Mouse (Mus musculus): ENCODE data around the gene Lmntd1.

The Lmntd1 gene

DNA sequence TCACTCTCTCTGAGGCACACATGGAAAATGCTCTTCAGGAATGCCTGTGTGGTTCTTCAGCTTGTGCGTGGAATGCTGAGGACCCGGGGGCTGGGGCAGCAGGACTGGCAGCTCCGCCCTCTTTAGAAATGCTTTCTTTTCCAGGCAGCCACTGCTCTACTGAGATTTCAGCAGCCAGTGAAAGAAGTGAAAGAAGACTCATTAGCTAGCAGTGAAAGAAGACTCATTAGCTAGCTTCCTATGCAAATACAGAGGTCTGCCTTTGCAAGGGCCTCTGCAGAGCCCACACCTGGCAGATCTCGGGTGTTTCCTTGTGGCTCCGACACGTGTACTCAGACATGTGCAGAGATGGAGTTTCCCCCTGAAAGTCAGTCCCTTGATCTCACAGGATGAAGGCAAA lies 234.9 kb downstream of the Lmntd1 start:
- no peak for DNase-seq (ENCODE audit: low spot score)

GRCm38 (mm10) chr6:145378689-145379088 lies 235.4 kb downstream of the Lmntd1 start:
- DNase-seq (ENCODE audit: low spot score): no peak

- no peak for DNase-seq (ENCODE audit: low spot score)
These were observed 239.7 kb downstream of the Lmntd1 start for GRCm38 (mm10) chr6:145374372-145374771.

GRCm38 (mm10) chr6:145373712-145374221 lies 240.4 kb downstream of the Lmntd1 start:
- DNase-seq (ENCODE audit: low spot score): no peak

GRCm38 (mm10) chr6:145372066-145372465 lies 242.1 kb downstream of the Lmntd1 start:
- peak; percentile 43 for DNase-seq (ENCODE audit: low spot score)

- no peak for DNase-seq (ENCODE audit: low spot score)
These were observed 242.5 kb downstream of the Lmntd1 start for GRCm38 (mm10) chr6:145371586-145371985.

- no peak for DNase-seq (ENCODE audit: low spot score)
These were observed 243.8 kb downstream of the Lmntd1 start for GRCm38 (mm10) chr6:145370302-145370701.

DNA sequence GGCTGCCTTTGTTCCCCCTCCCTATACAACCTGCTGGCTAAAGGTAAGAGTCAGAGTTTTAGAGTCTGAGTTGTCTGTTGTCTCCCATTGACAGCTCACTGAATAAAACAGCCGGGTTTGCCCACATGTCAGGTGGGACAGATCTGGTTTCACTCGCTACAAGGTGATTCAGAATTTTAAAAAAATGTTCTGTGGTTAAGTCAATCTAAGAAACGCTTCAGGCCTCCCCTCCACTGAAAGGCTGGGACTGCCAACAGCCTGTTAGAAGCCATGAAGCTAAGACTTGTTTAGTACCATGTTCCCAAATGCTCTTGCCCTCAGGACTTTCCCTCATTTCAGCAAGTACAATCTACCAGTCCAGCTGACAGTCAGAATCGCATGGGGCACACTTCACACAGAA lies 244.8 kb downstream of the Lmntd1 start:
- no peak for DNase-seq (ENCODE audit: low spot score)

DNA sequence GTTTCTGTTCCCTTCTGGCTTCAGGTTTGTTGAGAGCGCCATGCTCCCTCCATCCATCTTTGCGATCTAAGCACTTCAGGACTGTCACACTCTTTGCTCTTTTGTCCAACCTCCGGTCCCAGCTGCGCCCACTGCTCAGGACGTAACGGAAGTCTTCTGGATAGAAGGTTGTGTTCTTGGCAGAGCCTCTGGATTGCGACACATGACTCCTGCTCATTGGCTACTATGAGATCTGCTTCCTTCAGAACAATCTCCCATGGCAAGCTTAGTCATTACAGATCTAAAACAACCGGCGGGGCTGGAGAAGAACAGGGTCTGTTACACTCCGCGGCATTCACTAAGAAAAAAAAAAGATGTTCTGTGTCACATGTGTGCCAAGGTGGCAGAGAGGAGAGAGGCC lies 247.6 kb downstream of the Lmntd1 start:
- no peak for DNase-seq (ENCODE audit: low spot score)

GRCm38 (mm10) chr6:145363698-145364097 lies 250.4 kb downstream of the Lmntd1 start:
- DNase-seq (ENCODE audit: low spot score): no peak

- DNase-seq (ENCODE audit: low spot score): no peak
These were observed 252.9 kb downstream of the Lmntd1 start for GRCm38 (mm10) chr6:145361109-145361694.

DNA sequence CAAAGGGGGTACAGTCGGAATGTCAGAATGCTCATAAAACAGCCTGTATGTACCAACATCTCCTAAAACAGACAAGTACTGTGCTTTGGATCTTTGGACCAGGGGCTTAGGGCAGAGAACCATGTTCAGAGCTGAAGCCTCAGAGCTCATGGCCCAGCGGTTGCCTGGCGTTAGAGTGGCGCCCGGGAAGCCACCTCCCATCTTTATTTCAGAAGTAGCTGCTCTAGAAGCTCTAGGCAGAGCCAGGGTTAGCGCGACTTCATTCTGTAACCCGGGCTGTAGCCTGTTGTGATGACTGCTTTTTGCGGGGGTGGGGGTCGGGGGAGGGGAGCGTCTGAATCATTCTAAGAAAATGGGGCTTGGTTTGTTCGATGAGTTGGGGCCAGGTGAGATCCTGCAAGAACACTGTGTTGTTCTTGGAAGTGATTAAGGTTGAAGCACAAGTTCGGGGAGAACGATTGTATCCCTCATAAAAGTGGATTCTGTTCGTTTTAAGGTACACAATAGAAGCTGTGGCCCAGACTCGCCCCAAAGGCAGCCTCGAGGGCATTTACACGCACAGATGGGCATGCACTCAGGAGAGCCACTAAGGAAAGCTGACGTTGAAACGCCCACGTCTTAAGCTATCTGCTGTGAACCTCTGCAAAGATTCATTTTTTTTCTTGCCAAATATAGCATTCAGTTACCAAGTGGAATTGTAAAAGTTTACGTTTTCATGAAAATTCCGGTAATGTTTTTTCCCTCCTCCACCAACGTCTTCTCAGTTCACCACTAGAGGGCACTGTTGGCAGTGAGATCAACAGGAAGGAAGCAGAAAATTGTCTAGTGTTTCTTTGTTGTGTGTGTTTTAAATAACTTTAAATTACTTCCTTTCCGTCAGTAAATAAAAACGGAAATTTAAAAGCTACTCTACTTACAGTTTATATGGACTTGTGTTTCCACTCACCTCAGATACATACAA lies 254.4 kb downstream of the Lmntd1 start:
- DNase-seq (ENCODE audit: low spot score): peak; percentile 87

- DNase-seq (ENCODE audit: low spot score): no peak
These were observed 256.1 kb downstream of the Lmntd1 start for GRCm38 (mm10) chr6:145358001-145358400.

DNA sequence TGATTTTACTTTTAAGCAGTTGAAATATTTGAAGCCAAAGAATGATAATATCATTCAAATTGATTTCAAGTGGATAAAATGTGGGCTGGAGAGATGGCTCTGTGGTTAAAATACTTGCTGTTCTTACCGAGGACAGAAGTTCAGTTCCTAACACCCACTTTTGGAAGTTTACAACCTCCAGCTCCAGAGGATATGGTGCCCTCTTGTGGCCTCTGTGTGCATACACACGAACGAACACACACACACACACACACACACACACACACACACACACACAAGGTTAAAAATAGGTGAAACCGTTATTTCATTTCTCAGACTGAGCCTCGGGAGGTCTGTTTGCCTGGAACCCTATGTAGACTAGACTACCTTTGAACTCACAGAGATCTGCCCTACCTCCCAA lies 260.3 kb downstream of the Lmntd1 start:
- DNase-seq (ENCODE audit: low spot score): no peak

DNA sequence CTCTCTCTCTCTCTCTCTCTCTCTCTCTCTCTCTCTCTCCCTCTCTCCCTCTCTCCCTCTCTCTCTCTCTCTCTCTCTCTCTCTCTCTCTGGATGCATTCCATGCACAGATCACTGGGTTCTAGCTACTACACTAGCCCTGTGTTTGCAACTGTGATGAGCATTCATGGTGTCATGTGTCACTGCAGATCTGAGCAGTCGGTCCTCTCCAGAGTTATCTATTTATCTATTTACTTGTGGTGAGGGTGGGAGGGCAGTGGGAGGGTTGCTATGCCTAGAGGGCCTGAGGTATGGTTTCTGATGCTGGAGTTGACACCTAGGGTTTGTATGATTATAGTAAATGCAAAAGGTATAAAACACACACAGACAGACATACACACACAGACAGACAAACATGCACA lies 261.4 kb downstream of the Lmntd1 start:
- no peak for DNase-seq (ENCODE audit: low spot score)

DNA sequence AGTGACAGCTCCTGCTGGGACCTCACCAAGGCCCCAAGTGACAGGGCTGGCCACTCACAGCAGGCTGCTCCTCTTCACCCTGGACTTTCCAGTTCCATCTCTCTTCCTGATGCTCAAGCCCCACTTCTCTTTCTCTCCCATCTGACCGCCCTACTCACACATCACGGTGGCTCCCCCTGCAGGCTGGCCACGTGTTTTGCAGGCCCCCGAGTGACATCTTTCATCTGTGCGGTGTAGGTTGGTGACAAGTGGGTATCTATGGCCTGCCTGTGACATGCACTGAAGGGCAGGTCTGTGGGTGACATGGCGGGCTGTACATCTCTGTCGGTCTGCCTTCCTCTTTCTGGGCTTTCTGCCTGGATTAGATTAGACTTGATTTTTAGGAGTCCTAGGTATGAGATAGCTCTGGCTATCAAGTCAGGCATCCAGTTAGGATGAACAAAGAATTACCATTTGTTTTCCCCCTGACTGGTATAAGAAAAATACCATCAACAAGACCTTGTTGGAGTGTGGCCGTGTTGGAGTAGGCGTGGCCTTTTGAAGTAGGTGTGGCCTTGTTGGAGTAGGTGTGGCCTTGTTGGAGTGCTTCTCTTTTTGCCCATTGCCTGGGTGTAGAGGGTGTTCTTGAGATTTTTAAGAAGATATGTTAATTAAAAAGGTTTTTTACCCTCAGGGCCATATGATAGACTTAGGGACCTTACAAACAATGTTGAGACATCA lies 265.8 kb downstream of the Lmntd1 start:
- DNase-seq (ENCODE audit: low spot score): no peak

DNA sequence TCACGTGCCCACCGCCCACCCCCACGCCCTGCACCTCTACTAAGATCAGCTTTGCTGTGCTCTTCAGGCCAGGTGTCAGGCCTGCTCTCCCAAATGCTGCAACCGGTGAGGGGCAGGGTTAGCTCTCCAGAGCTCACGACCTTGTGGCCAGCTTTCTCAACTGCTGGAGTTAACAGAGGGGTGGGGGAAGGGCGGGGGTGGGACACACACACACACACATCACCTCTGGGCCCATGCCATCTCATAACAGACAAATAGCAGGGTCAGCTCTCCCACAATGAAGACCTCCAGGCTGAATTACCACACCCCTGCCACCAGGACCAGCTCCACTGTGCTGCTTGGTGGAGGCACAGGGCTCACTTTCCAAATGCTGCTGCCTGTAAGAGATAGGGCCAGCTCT lies 266.5 kb downstream of the Lmntd1 start:
- DNase-seq (ENCODE audit: low spot score): no peak

DNA sequence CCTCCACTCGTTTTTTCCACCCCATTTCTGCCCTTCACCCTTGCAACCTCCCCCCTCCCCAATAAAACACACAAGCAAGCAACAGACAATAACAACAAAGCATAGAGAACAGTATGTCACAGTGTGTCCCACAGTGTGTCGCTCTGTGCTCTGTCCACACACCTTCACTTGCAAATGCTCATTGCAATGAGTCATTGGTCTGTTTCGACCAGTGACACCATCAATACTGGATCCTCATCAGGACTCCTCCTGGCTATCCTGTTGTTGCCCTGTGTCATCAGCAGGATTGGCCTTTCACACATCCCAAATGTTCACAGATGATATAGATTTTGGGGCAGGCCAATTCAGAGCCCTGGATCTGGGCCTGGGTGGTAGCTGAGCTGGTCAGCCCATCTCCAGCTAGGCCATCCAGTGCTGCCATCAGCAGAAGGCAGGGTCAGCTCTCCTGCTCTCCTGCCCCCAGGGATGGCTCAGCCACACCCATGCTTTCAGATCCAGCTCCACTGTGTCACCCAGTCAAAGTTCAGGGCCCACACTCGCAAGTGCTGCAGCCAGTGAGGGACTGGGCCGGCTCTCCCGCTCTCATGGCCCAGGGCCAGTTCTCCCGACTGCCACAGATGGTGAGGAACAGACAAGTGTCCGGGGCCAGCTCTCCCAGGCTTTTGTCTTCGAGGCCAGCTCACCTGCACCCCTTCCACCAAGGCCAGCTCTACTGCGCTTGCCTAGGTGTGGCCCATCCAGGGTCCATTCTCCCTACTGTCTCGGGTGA lies 267.1 kb downstream of the Lmntd1 start:
- DNase-seq (ENCODE audit: low spot score): peak; percentile 67

GRCm38 (mm10) chr6:145346305-145346704 lies 267.8 kb downstream of the Lmntd1 start:
- no peak for DNase-seq (ENCODE audit: low spot score)

GRCm38 (mm10) chr6:145344719-145345118 lies 269.4 kb downstream of the Lmntd1 start:
- no peak for DNase-seq (ENCODE audit: low spot score)

DNA sequence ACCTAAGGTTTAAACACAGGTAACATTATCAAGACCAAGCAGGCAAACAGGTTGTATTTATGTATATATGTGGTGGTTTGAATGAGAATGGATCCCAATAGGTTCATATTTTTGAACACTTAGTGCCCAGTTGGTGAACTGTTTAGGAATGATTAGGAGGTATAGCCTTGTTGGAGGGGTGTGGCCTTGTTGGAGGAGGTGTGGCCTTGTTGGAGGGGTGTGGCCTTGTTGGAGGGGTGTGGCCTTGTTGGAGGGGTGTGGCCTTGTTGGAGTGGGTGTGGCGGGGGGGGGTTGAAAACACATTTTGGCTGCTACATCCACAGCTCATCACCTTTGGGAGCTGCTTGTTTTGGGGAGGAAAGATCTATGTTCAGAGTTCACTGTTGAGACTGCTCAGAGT lies 270.7 kb downstream of the Lmntd1 start:
- DNase-seq (ENCODE audit: low spot score): no peak

DNA sequence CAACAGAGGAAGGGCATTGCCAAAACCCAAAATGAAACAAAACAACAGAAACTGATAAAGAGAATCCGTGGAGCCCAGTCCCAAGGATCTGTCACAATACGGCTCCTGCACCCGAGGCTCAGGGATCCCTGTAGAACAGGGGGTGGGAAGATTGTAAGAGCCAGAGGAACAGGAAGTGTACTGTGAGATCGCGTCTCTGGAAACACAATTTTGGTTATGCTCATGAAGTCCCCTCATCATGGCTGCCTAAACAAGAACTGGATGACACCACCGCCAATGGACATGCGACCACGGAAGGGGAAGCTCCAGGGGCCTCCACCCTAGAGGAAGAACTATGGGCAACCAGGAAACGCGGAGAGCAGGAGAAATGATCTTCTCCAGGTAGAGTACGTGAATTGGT lies 271.3 kb downstream of the Lmntd1 start:
- DNase-seq (ENCODE audit: low spot score): no peak

Data from adipocyte (in vitro differentiated cells).